Mouse (Mus musculus) bone marrow, adult 2 months (tissue): ENCODE measurements around the gene Pnpla1.

Experiments
- CTCF ChIP-seq: fragments of 200-500 bp; IDR thresholded peaks from 2 replicates; pipeline ENCODE4 v1.5.1; 2011; ENCODE audit warnings: low read length, control low read depth; ENCODE audit not compliant: control insufficient read depth, insufficient read depth
- POLR2A ChIP-seq: fragments of 200-500 bp; IDR thresholded peaks from 2 replicates; pipeline ENCODE4 v1.6.1; 2011; ENCODE audit warnings: low read depth, mild to moderate bottlenecking, control low read depth, low read length, borderline replicate concordance; ENCODE audit not compliant: control insufficient read depth

GRCm38 (mm10) chr17:28936133-28936532 is 77.9 kb downstream of the Pnpla1 start:
- TF ChIP-seq POLR2A = no peak
- TF ChIP-seq CTCF = no peak
